Mouse (Mus musculus): Measurements from ENCODE around the gene Krt33b.

Gene Krt33b

GRCm38 (mm10) chr11:100029768-100030167 lies at the start of gene Krt33b:
Gene Krt33b, minus strand, starts transcription at chr11:100029868.
- DNase-seq (ENCODE audit: low spot score): no peak

GRCm38 (mm10) chr11:100073873-100074272 lies 44.2 kb upstream of the Krt33b start:
- DNase-seq (ENCODE audit: low spot score): no peak

- DNase-seq (ENCODE audit: low spot score): peak; percentile 44
These were observed 37.8 kb upstream of the Krt33b start for GRCm38 (mm10) chr11:100067293-100068036.

GRCm38 (mm10) chr11:100066236-100067010 lies 36.8 kb upstream of the Krt33b start:
- no peak for DNase-seq (ENCODE audit: low spot score)

GRCm38 (mm10) chr11:100058875-100059274 lies 29.2 kb upstream of the Krt33b start:
- no peak for DNase-seq (ENCODE audit: low spot score)

GRCm38 (mm10) chr11:100055686-100056655 lies 26.3 kb upstream of the Krt33b start:
- DNase-seq (ENCODE audit: low spot score): no peak

- DNase-seq (ENCODE audit: low spot score): no peak
These were observed 20.8 kb upstream of the Krt33b start, which contains the start of gene Krt31 for GRCm38 (mm10) chr11:100050451-100050850. Gene Krt31, minus strand, starts transcription at chr11:100050551.

- DNase-seq (ENCODE audit: low spot score): no peak
These were observed 17.5 kb upstream of the Krt33b start for GRCm38 (mm10) chr11:100047193-100047592.

- no peak for DNase-seq (ENCODE audit: low spot score)
These were observed 16.7 kb upstream of the Krt33b start for GRCm38 (mm10) chr11:100046303-100046866.

- no peak for DNase-seq (ENCODE audit: low spot score)
These were observed 11.8 kb upstream of the Krt33b start, which contains the start of gene Krt34 for GRCm38 (mm10) chr11:100041454-100041853. Gene Krt34, minus strand, starts transcription at chr11:100041554.

GRCm38 (mm10) chr11:100021438-100021837 lies 8.2 kb downstream of the Krt33b start:
- DNase-seq (ENCODE audit: low spot score): no peak

- no peak for DNase-seq (ENCODE audit: low spot score)
These were observed 10.2 kb downstream of the Krt33b start for GRCm38 (mm10) chr11:100019466-100019865.

- no peak for DNase-seq (ENCODE audit: low spot score)
These were observed 13.6 kb downstream of the Krt33b start, which contains the start of gene Krt33a for GRCm38 (mm10) chr11:100016112-100016511. Gene Krt33a, minus strand, starts transcription at chr11:100016212.

GRCm38 (mm10) chr11:100013691-100014171 lies 15.9 kb downstream of the Krt33b start:
- peak; percentile 50 for DNase-seq (ENCODE audit: low spot score)

GRCm38 (mm10) chr11:100010682-100011081 lies 19.0 kb downstream of the Krt33b start:
- DNase-seq (ENCODE audit: low spot score): no peak

GRCm38 (mm10) chr11:100008336-100008735 lies 21.3 kb downstream of the Krt33b start:
- no peak for DNase-seq (ENCODE audit: low spot score)

- no peak for DNase-seq (ENCODE audit: low spot score)
These were observed 23.0 kb downstream of the Krt33b start for GRCm38 (mm10) chr11:100006624-100007023.

- DNase-seq (ENCODE audit: low spot score): no peak
These were observed 23.8 kb downstream of the Krt33b start for GRCm38 (mm10) chr11:100005905-100006304.

- peak; percentile 44 for DNase-seq (ENCODE audit: low spot score)
These were observed 24.8 kb downstream of the Krt33b start for GRCm38 (mm10) chr11:100004846-100005245.

- DNase-seq (ENCODE audit: low spot score): no peak
These were observed 30.6 kb downstream of the Krt33b start for GRCm38 (mm10) chr11:99999091-99999490.

- no peak for DNase-seq (ENCODE audit: low spot score)
These were observed 35.3 kb downstream of the Krt33b start for GRCm38 (mm10) chr11:99994384-99994661.
